Mouse (Mus musculus): ENCODE measurements around the gene Ndufs2.

- TF ChIP-seq CTCF (IDR thresholded peaks at IDR 0.05; ENCODE audit: low read depth): no peak
- no peak for TF ChIP-seq EP300 (IDR thresholded peaks at IDR 0.05; ENCODE audit: low read depth)
These were observed 50.4 kb downstream of the Ndufs2 start for GRCm38 (mm10) chr1:171200769-171201168.

All from heart, postnatal 0 days (tissue).